Mouse (Mus musculus) MEL (cell line): Measurements from ENCODE around the gene Unc119b. TPM values are rescaled to one million over a fixed set of nuclear protein-coding genes. Genes with fewer than 3 reads are reported as not detected.

Experiments
- DNase-seq: peaks from one replicate; pipeline ENCODE4 v3.0.0; 2011; ENCODE audit warnings: low read depth, low spot score
- H3K27ac ChIP-seq: 2 replicates; pipeline ENCODE4 v1.5.1; 2012; ENCODE audit warnings: low read depth, mild to moderate bottlenecking, control low read depth, low read length, moderate library complexity; ENCODE audit not compliant: control insufficient read depth
- H3K27me3 ChIP-seq, 2 experiments: fragments of 150-350 bp in 1 of 2; sonication (generic) in 1 of 2; 2 replicates each; pipeline ENCODE4 v1.6.1; 2012; ENCODE audit warnings: low read length in 2 of 2, mild to moderate bottlenecking in 2 of 2, improper control_type of control experiment in 1 of 2, moderate library complexity in 1 of 2; ENCODE audit not compliant: insufficient read depth in 2 of 2, control insufficient read depth in 1 of 2
- H3K36me3 ChIP-seq, 2 experiments: 2 replicates each; pipeline ENCODE4 v1.6.1; 2012 to 2014; ENCODE audit warnings: low read length in 2 of 2, improper control_type of control experiment in 1 of 2, inconsistent platforms in 1 of 2, mild to moderate bottlenecking in 1 of 2; ENCODE audit not compliant: insufficient read depth in 2 of 2, control insufficient read depth in 1 of 2
- H3K4me1 ChIP-seq, 2 experiments: fragments of 150-350 bp in 1 of 2; sonication (generic) in 1 of 2; 2 replicates each; pipeline ENCODE4 v1.6.1; 2012; ENCODE audit warnings: low read length in 2 of 2, improper control_type of control experiment in 1 of 2, mild to moderate bottlenecking in 1 of 2; ENCODE audit not compliant: insufficient read depth in 2 of 2, control insufficient read depth in 1 of 2
- H3K4me3 ChIP-seq, 2 experiments: fragments of 150-350 bp in 1 of 2; sonication (generic) in 1 of 2; 2 replicates each; pipeline ENCODE4 v1.5.1; 2012; ENCODE audit warnings: low read depth in 2 of 2, low read length in 2 of 2, mild to moderate bottlenecking in 2 of 2, moderate library complexity in 2 of 2, control low read depth in 1 of 2, improper control_type of control experiment in 1 of 2; ENCODE audit not compliant: control insufficient read depth in 1 of 2, insufficient read depth in 1 of 2
- H3K79me2 ChIP-seq: 2 replicates; pipeline ENCODE4 v1.6.1; 2012; ENCODE audit warnings: mild to moderate bottlenecking, low read length, moderate library complexity; ENCODE audit not compliant: control insufficient read depth, poor library complexity, insufficient read depth
- H3K9ac ChIP-seq: 2 replicates; pipeline ENCODE4 v1.6.1; 2012; ENCODE audit warnings: low read depth, mild to moderate bottlenecking, control low read depth, low read length, moderate library complexity; ENCODE audit not compliant: control insufficient read depth, poor library complexity, severe bottlenecking
- H3K9me3 ChIP-seq: fragments of 150-350 bp; sonication (generic); replicated peaks from 2 replicates; pipeline ENCODE4 v1.6.1; 2012; ENCODE audit warnings: mild to moderate bottlenecking, low read length, improper control_type of control experiment, moderate library complexity; ENCODE audit not compliant: insufficient read depth
- CHD2 ChIP-seq: IDR thresholded peaks from 2 replicates; pipeline ENCODE4 v1.6.1; 2011; ENCODE audit warnings: low read length, improper control_type of control experiment
- CTCF ChIP-seq, 3 experiments: IDR thresholded peaks in 2 of 3; conservative IDR thresholded peaks in 1 of 3; 2 replicates each; pipeline ENCODE4 v1.5.1; 2011 to 2012; ENCODE audit warnings: low read length in 3 of 3, low read depth in 2 of 3, mild to moderate bottlenecking in 2 of 3, improper control_type of control experiment in 1 of 3, inconsistent platforms in 1 of 3, mixed read lengths in 1 of 3, moderate library complexity in 1 of 3; ENCODE audit not compliant: control insufficient read depth in 1 of 3, insufficient read depth in 1 of 3, poor library complexity in 1 of 3, severe bottlenecking in 1 of 3
- E2F4 ChIP-seq: IDR thresholded peaks from 2 replicates; pipeline ENCODE4 v1.6.1; 2011; ENCODE audit warnings: low read depth, low read length, improper control_type of control experiment, borderline replicate concordance
- ELF1 ChIP-seq: IDR thresholded peaks from 2 replicates; pipeline ENCODE4 v1.6.1; 2014; ENCODE audit warnings: low read depth, mild to moderate bottlenecking, inconsistent platforms, low read length, improper control_type of control experiment, moderate library complexity
- EP300 ChIP-seq, 2 experiments: IDR thresholded peaks; 2 replicates each; pipeline ENCODE4 v1.6.1; 2011; ENCODE audit warnings: improper control_type of control experiment in 2 of 2, low read length in 2 of 2, low read depth in 1 of 2, mild to moderate bottlenecking in 1 of 2
- ETS1 ChIP-seq: IDR thresholded peaks from 2 replicates; pipeline ENCODE4 v1.6.1; 2012; ENCODE audit warnings: low read depth, mild to moderate bottlenecking, inconsistent platforms, low read length, improper control_type of control experiment, moderate library complexity
- GATA1 ChIP-seq: IDR thresholded peaks from 2 replicates; pipeline ENCODE4 v1.6.1; 2011; ENCODE audit warnings: low read depth, low read length, improper control_type of control experiment
- HCFC1 ChIP-seq: IDR thresholded peaks from 2 replicates; pipeline ENCODE4 v1.6.1; 2012; ENCODE audit warnings: low read depth, mild to moderate bottlenecking, inconsistent platforms, low read length, improper control_type of control experiment, moderate library complexity
- MAFK ChIP-seq: IDR thresholded peaks from 2 replicates; pipeline ENCODE4 v1.6.1; 2011; ENCODE audit warnings: low read depth, mild to moderate bottlenecking, low read length, improper control_type of control experiment, borderline replicate concordance
- MYB ChIP-seq: IDR thresholded peaks from 2 replicates; pipeline ENCODE4 v1.6.1; 2011; ENCODE audit warnings: mild to moderate bottlenecking, low read depth, low read length, improper control_type of control experiment
- MYC ChIP-seq: IDR thresholded peaks from 2 replicates; pipeline ENCODE4 v1.6.1; 2011; ENCODE audit warnings: low read depth, mild to moderate bottlenecking, low read length, improper control_type of control experiment, moderate library complexity
- NELFE ChIP-seq: IDR thresholded peaks from 2 replicates; pipeline ENCODE4 v1.6.1; 2011; ENCODE audit warnings: low read depth, low read length, improper control_type of control experiment
- NRF1 ChIP-seq: IDR thresholded peaks from 2 replicates; pipeline ENCODE4 v1.6.1; 2014; ENCODE audit warnings: low read depth, mild to moderate bottlenecking, inconsistent platforms, low read length, improper control_type of control experiment, moderate library complexity; ENCODE audit not compliant: poor library complexity, insufficient read depth, severe bottlenecking
- POLR2A ChIP-seq, 2 experiments: IDR thresholded peaks; 2 replicates each; pipeline ENCODE4 v1.6.1; 2011 to 2012; ENCODE audit warnings: low read length in 2 of 2, mild to moderate bottlenecking in 2 of 2, control low read depth in 1 of 2, improper control_type of control experiment in 1 of 2, low read depth in 1 of 2, moderate library complexity in 1 of 2; ENCODE audit not compliant: control insufficient read depth in 1 of 2, insufficient read depth in 1 of 2, poor library complexity in 1 of 2
- SMC3 ChIP-seq: IDR thresholded peaks from 2 replicates; pipeline ENCODE4 v1.6.1; 2011; ENCODE audit warnings: low read depth, low read length, improper control_type of control experiment
- TAL1 ChIP-seq: IDR thresholded peaks from 2 replicates; pipeline ENCODE4 v1.6.1; 2012; ENCODE audit warnings: mild to moderate bottlenecking, inconsistent platforms, low read length, moderate library complexity, mixed read lengths
- UBTF ChIP-seq: IDR thresholded peaks from 2 replicates; pipeline ENCODE4 v1.6.1; 2012; ENCODE audit warnings: low read depth, mild to moderate bottlenecking, inconsistent platforms, low read length, improper control_type of control experiment, moderate library complexity, borderline replicate concordance; ENCODE audit not compliant: insufficient read depth
- USF1 ChIP-seq: IDR thresholded peaks from 2 replicates; pipeline ENCODE4 v1.6.1; 2014; ENCODE audit warnings: low read depth, mild to moderate bottlenecking, inconsistent platforms, low read length, improper control_type of control experiment, moderate library complexity
- ZC3H11A ChIP-seq: IDR thresholded peaks from 2 replicates; pipeline ENCODE4 v1.6.1; 2012; ENCODE audit warnings: low read depth, mild to moderate bottlenecking, inconsistent platforms, low read length, improper control_type of control experiment
- ZNF384 ChIP-seq: IDR thresholded peaks from 2 replicates; pipeline ENCODE4 v1.6.1; 2012; ENCODE audit warnings: low read depth, mild to moderate bottlenecking, inconsistent platforms, low read length, improper control_type of control experiment
- polyA plus RNA-seq, 2 experiments: library from polyadenylated mRNA; stranded (reverse) in 1 of 2; unstranded in 1 of 2; fragments of >175 nt in 1 of 2; fragments of >200 nt in 1 of 2; gene quantifications; 2 replicates each; pipeline versions ENCODE4 v1.2.1 to v1.2.4; 2012; ENCODE audit warnings: low replicate concordance in 2 of 2, low read depth in 1 of 2; ENCODE audit not compliant: insufficient read length in 2 of 2, insufficient read depth in 1 of 2, missing spikeins in 1 of 2
- total RNA-seq: library from RNA; depleted of rRNA; stranded (reverse); fragments of 300-350 nt; gene quantifications from 2 replicates; pipeline ENCODE4 v1.2.3, GENCODE M21; 2012

Gene Unc119b
- total and polyA plus RNA-seq, 3 experiments, result 18.6 to 25.7 TPM; not detected in 1

- Histone ChIP-seq H3K27me3 (no peaks in the 10 kb centered on the region), H3K27ac (no peak overlapping the region), H3K79me2 (no peaks in the 10 kb centered on the region), H3K36me3 (peaks cover 0 to 2% of the 10 kb centered on the region in 2 experiments; a peak in 2 of 4 replicates), H3K9ac (no peak overlapping the region), H3K4me1 (no peaks in the 10 kb centered on the region)
- no peak for DNase-seq
- peak in 1 of 3 experiments; percentile 23; a peak in 1 of 6 replicates for TF ChIP-seq CTCF (IDR thresholded peaks at IDR 0.05 in 2 of 3, conservative IDR thresholded peaks at IDR 0.05 in 1 of 3; ENCODE audit: control insufficient read depth in 1 of 3, insufficient read depth in 1 of 3, low read depth in 2 of 3, low read length in 3 of 3, poor library complexity in 1 of 3, severe bottlenecking in 1 of 3)
- TF ChIP-seq SMC3, result peak; percentile 33; the same call in 1 of the 2 replicates
- no peak for TF ChIP-seq ZC3H11A
- TF ChIP-seq, all 39 proteins: peak for 2
- Histone ChIP-seq H3K9me3 (no peaks in the 10 kb centered on the region), H3K4me3 (no peak overlapping the region)
These were observed 32.5 kb downstream of the Unc119b start for GRCm38 (mm10) chr5:115102231-115102630.

GRCm38 (mm10) chr5:115100473-115100872 is 34.3 kb downstream of the Unc119b start:
- DNase-seq, result no peak
- no peaks in the 10 kb centered on the region for H3K4me1 ChIP-seq
- H3K9me3 ChIP-seq, result no peaks in the 10 kb centered on the region
- no peak overlapping the region for H3K4me3 ChIP-seq
- no peaks in the 10 kb centered on the region for H3K27me3 ChIP-seq
- no peaks in the 10 kb centered on the region for H3K79me2 ChIP-seq
- H3K36me3 ChIP-seq, result peaks cover 0 to 3% of the 10 kb centered on the region in 2 experiments; a peak in 2 of 4 replicates
- H3K9ac ChIP-seq, result no peak overlapping the region
- H3K27ac ChIP-seq, result no peak overlapping the region
- TF ChIP-seq E2F4 (no peak), MYB (no peak), POLR2A (IDR thresholded peaks at IDR 0.05; ENCODE audit: control insufficient read depth in 1 of 2, insufficient read depth in 1 of 2, low read depth in 1 of 2, low read length in 2 of 2, poor library complexity in 1 of 2) (no peak), CHD2 (no peak), NELFE (no peak), MYC (no peak), ZNF384 (no peak), ELF1 (no peak), NRF1 (no peak), MAFK (no peak), UBTF (no peak), HCFC1 (no peak), EP300 (IDR thresholded peaks at IDR 0.05; ENCODE audit: low read depth in 1 of 2, low read length in 2 of 2) (no peak), ETS1 (no peak), USF1 (no peak), GATA1 (no peak), TAL1 (no peak)
- TF ChIP-seq, all 39 proteins: peak for 0
